35 mouse cellular contexts compared by ENCODE assay signal in the genomic region with DNA sequence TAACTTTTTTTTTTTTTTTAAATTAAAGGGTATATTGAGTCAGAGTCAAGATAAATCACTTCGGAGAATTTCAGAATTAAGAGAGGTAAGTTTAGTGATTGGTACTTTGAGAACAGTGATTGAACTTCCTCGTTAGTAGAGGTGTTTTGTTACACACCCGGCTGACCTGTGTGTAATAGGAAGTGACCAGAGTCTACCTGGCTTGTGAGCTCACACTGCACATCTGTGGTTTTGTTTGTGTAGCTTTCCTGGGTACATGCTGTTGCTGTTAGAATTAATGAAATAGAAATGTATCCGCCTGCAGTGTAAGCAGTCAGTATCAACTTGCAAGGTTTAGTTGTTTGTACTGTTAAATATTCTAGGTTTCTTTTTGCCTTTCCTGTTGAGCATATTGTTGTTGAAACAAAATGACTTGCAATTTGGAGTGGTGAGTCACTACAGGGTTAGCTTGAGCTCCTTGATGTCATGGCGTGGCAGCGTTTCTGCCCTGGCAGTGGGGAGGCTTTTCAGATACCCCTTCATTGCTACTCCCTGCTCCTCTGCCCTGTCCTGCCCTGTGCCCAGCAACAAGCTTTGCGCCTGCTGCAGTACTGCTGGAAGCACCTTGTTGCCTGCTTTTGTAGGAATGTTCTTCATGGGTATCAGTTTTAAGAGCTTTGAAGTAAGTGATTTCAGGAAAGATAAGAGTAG. TPM values are rescaled to one million over a fixed set of nuclear protein-coding genes. Genes with fewer than 3 reads are reported as not detected.
A peak's percentile ranks its signal among the peaks of the same experiment; 100 is the strongest.
DNase-seq lines count a peak whose midpoint lies in the region; ATAC-seq and TF ChIP-seq lines count a peak whose summit lies in the region.
"Had no signal": no experiment of that assay in that cellular context is flagged by ENCODE, and none has a peak within 500 bp of the region (broad histone marks: within the 10 kb centered on the region; RNA-seq: fewer than 3 reads in every experiment).

No protein-coding gene starts in this region.

- TF ChIP-seq POLR2A in embryonic fibroblast, embryonic 13.5 days (IDR thresholded peaks at IDR 0.05; ENCODE audit: low read depth, low read length): no peak

- no peak overlapping the region for H3K9ac ChIP-seq in lung, postnatal 0 days (replicated peaks; ENCODE audit: low read depth)
- H3K9ac ChIP-seq: embryonic facial prominence, embryonic 13.5 days; limb, embryonic 13.5 days; lung, embryonic 15.5 days; midbrain, embryonic 13.5 days; neural tube, embryonic 15.5 days; stomach, embryonic 15.5 days had no signal

- H3K4me3 ChIP-seq in embryonic fibroblast, embryonic 13.5 days (ENCODE audit: insufficient read depth, low read length): no peak overlapping the region
- no peak overlapping the region for H3K4me3 ChIP-seq in lung, postnatal 0 days (ENCODE audit: low read depth, low read length)
- H3K4me3 ChIP-seq: embryonic facial prominence, embryonic 13.5 days; erythroblast, embryonic 14.5 days; gastrocnemius, adult 2 months; heart, adult 2 months; layer of hippocampus, adult 2 months; limb, embryonic 13.5 days; lung, embryonic 15.5 days; midbrain, embryonic 13.5 days; neural tube, embryonic 15.5 days; stomach, embryonic 15.5 days had no signal

- ATAC-seq in lung, postnatal 0 days: no peak
- ATAC-seq: activated CD4-positive, CD25-positive, alpha-beta regulatory T cell, adult 4 months; forebrain, embryonic 16.5 days; hindbrain, embryonic 16.5 days; midbrain, embryonic 13.5 days had no signal

- DNase-seq in adrenal gland, postnatal 36 days: peak; percentile 27 to 35
- DNase-seq in adrenal gland, adult 18-20 months (ENCODE audit: low spot score in 2 of 2): no peak
- peak; percentile 66 for DNase-seq in 416B (ENCODE audit: low read depth)
- DNase-seq in thymus, postnatal 10 days (ENCODE audit: low spot score in 2 of 2): no peak
- DNase-seq in lung, postnatal 0 days (ENCODE audit: low spot score): no peak
- no peak for DNase-seq in ovary, postnatal 14 days (ENCODE audit: low spot score)
- DNase-seq: cerebellum, adult 11 months; cerebellum, adult 9-11 months; gastrocnemius, adult 2 months; gastrocnemius, postnatal 36 days; heart, adult 2 months; heart, postnatal 14 days; kidney, adult 18-20 months; kidney, postnatal 36 days; lung, postnatal 36 days; right cerebral cortex, postnatal 25 days; thymus, adult 18-20 months; thymus, postnatal 36 days had no signal

- TF ChIP-seq EP300 in lung, postnatal 0 days (IDR thresholded peaks at IDR 0.05): no peak

- no peak overlapping the region for H3K4me2 ChIP-seq in lung, postnatal 0 days (replicated peaks; ENCODE audit: low read depth, low read length)
- H3K4me2 ChIP-seq: embryonic facial prominence, embryonic 13.5 days; limb, embryonic 13.5 days; liver, embryonic 11.5 days; lung, embryonic 15.5 days; midbrain, embryonic 13.5 days; neural tube, embryonic 15.5 days; stomach, embryonic 15.5 days had no signal

- peaks cover 36% of the 10 kb centered on the region for H3K36me3 ChIP-seq in lung, postnatal 0 days (ENCODE audit: insufficient read depth, low read length)

- H3K4me1 ChIP-seq in embryonic fibroblast, embryonic 13.5 days (ENCODE audit: control insufficient read depth, insufficient read depth, low read length): peaks cover 5% of the 10 kb centered on the region
- no peaks in the 10 kb centered on the region for H3K4me1 ChIP-seq in lung, postnatal 0 days (ENCODE audit: insufficient read depth, low read depth, low read length)
- H3K4me1 ChIP-seq: embryonic facial prominence, embryonic 13.5 days; limb, embryonic 13.5 days; lung, embryonic 15.5 days; midbrain, embryonic 13.5 days; neural tube, embryonic 15.5 days; stomach, embryonic 15.5 days had no signal

- TF ChIP-seq CTCF in embryonic fibroblast, embryonic 13.5 days (IDR thresholded peaks at IDR 0.05; ENCODE audit: borderline replicate concordance, insufficient read depth, low read length): no peak
- TF ChIP-seq CTCF in lung, postnatal 0 days (IDR thresholded peaks at IDR 0.05): no peak

- no peaks in the 10 kb centered on the region for H3K27me3 ChIP-seq in lung, postnatal 0 days (replicated peaks; ENCODE audit: insufficient read depth, low read length)
- H3K27me3 ChIP-seq: embryonic facial prominence, embryonic 13.5 days; limb, embryonic 13.5 days; lung, embryonic 15.5 days; midbrain, embryonic 13.5 days; neural tube, embryonic 15.5 days; stomach, embryonic 15.5 days had no signal

- peak overlapping the region; percentile 30; the same call in 1 of the 2 replicates for H3K27ac ChIP-seq in embryonic fibroblast, embryonic 13.5 days (ENCODE audit: insufficient read depth, low read length)
- H3K27ac ChIP-seq in lung, postnatal 0 days (ENCODE audit: low read length): no peak overlapping the region
- H3K27ac ChIP-seq: embryonic facial prominence, embryonic 13.5 days; gastrocnemius, adult 2 months; heart, adult 2 months; layer of hippocampus, adult 2 months; limb, embryonic 13.5 days; lung, embryonic 15.5 days; midbrain, embryonic 13.5 days; neural tube, embryonic 15.5 days; stomach, embryonic 15.5 days had no signal

- H3K9me3 ChIP-seq in lung, postnatal 0 days (ENCODE audit: low read length): no peaks in the 10 kb centered on the region
- H3K9me3 ChIP-seq: embryonic facial prominence, embryonic 13.5 days; G1E; limb, embryonic 13.5 days; lung, embryonic 15.5 days; midbrain, embryonic 13.5 days; neural tube, embryonic 15.5 days; stomach, embryonic 15.5 days had no signal

- 88% methylated on average over 7 of the region's 7 CpGs for WGBS in lung, postnatal 0 days

RNA-seq across cellular contexts. Expression of gene Golga4, which starts 26.6 kb away (rescaled TPM):
- 100 to 1,000 TPM; 110 to 143 TPM for total RNA-seq in adrenal gland, postnatal 36 days (2021)
- 100 to 1,000 TPM; 102 to 126 TPM for total RNA-seq in adrenal gland, adult 18-20 months (2021)
- polyA plus RNA-seq in embryonic fibroblast, embryonic 13.5 days (2011; ENCODE audit: insufficient read length, low read depth, missing spikeins): 85.1 and 111 TPM in 2 replicates
- 30.6 and 35.6 TPM in 2 replicates for polyA plus RNA-seq in lung, postnatal 0 days (2015; fragmentation: Nextera tagmentation; extraction: Ambion mirVana)

RNA-seq across cellular contexts. Expression of gene Eomes, which starts 54.6 kb away (rescaled TPM):
- under 1 TPM; 0.30 to 0.33 TPM for total RNA-seq in adrenal gland, postnatal 36 days (2021)
- under 1 TPM; 0.38 to 0.56 TPM for total RNA-seq in adrenal gland, adult 18-20 months (2021)
- not detected in 2 replicates for polyA plus RNA-seq in embryonic fibroblast, embryonic 13.5 days (2011; ENCODE audit: insufficient read length, low read depth, missing spikeins)
- polyA plus RNA-seq in lung, postnatal 0 days (2015; fragmentation: Nextera tagmentation; extraction: Ambion mirVana): 0.05 and 0.06 TPM in 2 replicates
- total RNA-seq: gastrocnemius, adult 2 months; gastrocnemius, postnatal 36 days; heart, postnatal 14 days had no signal
- polyA plus RNA-seq: erythroblast, embryonic 14.5 days; G1E; heart, embryonic 14.5 days; kidney, embryonic 16.5 days; liver, embryonic 11.5 days; liver, embryonic 16.5 days; lung, embryonic 15.5 days; neural tube, embryonic 15.5 days had no signal

Comparison
In these comparisons a context has a peak if more than half of its experiments do, and no peak if none do; other contexts are left out.
1. DNase-seq: peak in adrenal gland, postnatal 36 days (2 of 2) and 416B (single experiment); none in adrenal gland, adult 18-20 months (0 of 2), thymus, postnatal 10 days (0 of 2), lung, postnatal 0 days (single experiment) and ovary, postnatal 14 days (single experiment).